Mouse (Mus musculus): ENCODE data around the gene Gpn2.

DNA sequence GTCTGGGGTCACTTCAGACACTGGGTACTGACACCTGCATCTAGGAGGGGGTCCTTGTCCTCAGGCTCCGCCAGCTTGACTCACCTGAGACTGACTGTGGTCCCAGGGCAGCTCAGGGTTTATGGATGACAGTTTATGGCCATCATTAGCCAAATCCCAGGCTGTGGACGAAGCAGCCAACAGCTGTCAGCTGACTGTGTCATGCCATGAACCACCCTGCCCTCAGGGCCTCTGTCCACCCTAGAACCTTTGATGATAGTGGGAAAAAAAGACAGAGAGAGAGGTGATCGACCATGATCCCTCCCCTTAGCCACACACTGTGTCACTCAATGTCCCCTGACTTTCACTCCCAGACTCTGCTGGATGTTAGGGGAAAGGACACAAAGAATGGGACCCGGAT is 22.5 kb upstream of the Gpn2 start:
- TF ChIP-seq CTCF (IDR thresholded peaks at IDR 0.05; ENCODE audit: insufficient read depth, low read length) = no peak
- no peak for TF ChIP-seq POLR2A (IDR thresholded peaks at IDR 0.05; ENCODE audit: borderline replicate concordance, extremely low read depth, low read depth, low read length)

All from lung, adult 2 months (tissue).